Comparison of ENCODE assay signal across 15 mouse cellular contexts in the genomic region with DNA sequence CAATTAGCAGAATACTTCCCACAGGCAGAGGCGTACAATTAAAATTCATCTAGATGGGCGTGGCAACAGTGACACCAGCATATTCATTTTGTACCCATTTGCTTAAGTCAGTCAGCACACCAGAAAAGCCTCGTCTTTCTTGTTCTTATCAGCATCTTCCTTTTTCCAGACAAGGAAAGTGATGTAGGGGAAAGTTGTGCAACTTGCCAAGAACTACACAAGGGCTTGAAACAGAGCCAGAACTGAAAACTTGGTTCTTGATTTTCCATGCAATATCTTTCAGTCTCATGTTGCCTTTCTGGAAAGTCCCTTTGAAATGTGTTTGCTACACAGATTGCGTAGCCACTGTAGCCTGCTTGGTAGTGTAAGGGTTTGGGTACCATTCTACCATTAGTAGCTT.
DNase-seq lines count a peak whose midpoint lies in the region; ATAC-seq and TF ChIP-seq lines count a peak whose summit lies in the region.
"Had no signal": no experiment of that assay in that cellular context is flagged by ENCODE, and none has a peak within 500 bp of the region (broad histone marks: within the 10 kb centered on the region; RNA-seq: fewer than 3 reads in every experiment).

No protein-coding gene starts in this region.

- H3K27ac ChIP-seq in lung, embryonic 15.5 days = no peak overlapping the region
- no peak overlapping the region for H3K27ac ChIP-seq in midbrain, postnatal 0 days (ENCODE audit: low read depth, low read length)
- H3K27ac ChIP-seq: midbrain, embryonic 13.5 days had no signal

- 0 out of 2 replicates have a peak, but pooled peaks cover 4% of the 10 kb centered on the region for H3K4me1 ChIP-seq in lung, embryonic 15.5 days
- H3K4me1 ChIP-seq in midbrain, postnatal 0 days (ENCODE audit: insufficient read depth, low read length) = no peaks in the 10 kb centered on the region
- H3K4me1 ChIP-seq: midbrain, embryonic 13.5 days had no signal

- H3K9me3 ChIP-seq in lung, embryonic 15.5 days = no peaks in the 10 kb centered on the region
- H3K9me3 ChIP-seq in midbrain, postnatal 0 days (ENCODE audit: low read length) = no peaks in the 10 kb centered on the region
- H3K9me3 ChIP-seq: midbrain, embryonic 13.5 days had no signal

- WGBS in lung, embryonic 15.5 days = 51% methylated on average over 4 of the region's 4 CpGs
- 84% methylated on average over 4 of the region's 4 CpGs for WGBS in midbrain, postnatal 0 days

- no peaks in the 10 kb centered on the region for H3K27me3 ChIP-seq in lung, embryonic 15.5 days
- no peaks in the 10 kb centered on the region for H3K27me3 ChIP-seq in midbrain, postnatal 0 days (ENCODE audit: insufficient read depth, low read length)
- H3K27me3 ChIP-seq: midbrain, embryonic 13.5 days had no signal

- no peak for TF ChIP-seq CTCF in midbrain, postnatal 0 days (IDR thresholded peaks at IDR 0.05)

- peak; percentile 5 for DNase-seq in adrenal gland, postnatal 10 days
- DNase-seq in adrenal gland, postnatal 4 days (ENCODE audit: low spot score in 2 of 2) = no peak
- DNase-seq in lung, postnatal 4 days = no peak
- DNase-seq in heart, postnatal 4 days = peak; percentile 19
- DNase-seq in cerebellum, postnatal 14 days = no peak
- DNase-seq in thymus, adult 18-20 months = no peak
- DNase-seq in midbrain, postnatal 0 days (ENCODE audit: low spot score) = no peak
- DNase-seq: cerebellum, adult 9-10 months; kidney, postnatal 25 days; left cerebral cortex, postnatal 4 days; right cerebral cortex, postnatal 4 days had no signal

- ATAC-seq in lung, embryonic 15.5 days (ENCODE audit: borderline replicate concordance, extremely low read depth, low FRiP score, low TSS enrichment) = 0 out of 2 replicates have a peak, but pooled peaks have one; percentile 42
- ATAC-seq in midbrain, postnatal 0 days (ENCODE audit: low FRiP score) = no peak
- ATAC-seq: midbrain, embryonic 13.5 days; Patski had no signal

- no peak overlapping the region for H3K4me2 ChIP-seq in lung, embryonic 15.5 days
- no peak overlapping the region for H3K4me2 ChIP-seq in midbrain, postnatal 0 days (ENCODE audit: low read depth, low read length, poor library complexity, severe bottlenecking)
- H3K4me2 ChIP-seq: midbrain, embryonic 13.5 days had no signal

- no peaks in the 10 kb centered on the region for H3K36me3 ChIP-seq in lung, embryonic 15.5 days
- no peaks in the 10 kb centered on the region for H3K36me3 ChIP-seq in midbrain, postnatal 0 days (ENCODE audit: insufficient read depth, low read length)
- H3K36me3 ChIP-seq: midbrain, embryonic 13.5 days had no signal

- no peak overlapping the region for H3K9ac ChIP-seq in lung, embryonic 15.5 days
- H3K9ac ChIP-seq in midbrain, postnatal 0 days (replicated peaks; ENCODE audit: low read length, poor library complexity, severe bottlenecking) = no peak overlapping the region
- H3K9ac ChIP-seq: midbrain, embryonic 13.5 days had no signal

- H3K4me3 ChIP-seq in lung, embryonic 15.5 days = no peak overlapping the region
- H3K4me3 ChIP-seq in midbrain, postnatal 0 days (ENCODE audit: low read depth, low read length) = no peak overlapping the region
- H3K4me3 ChIP-seq: erythroblast, embryonic 14.5 days; midbrain, embryonic 13.5 days had no signal

Comparison
In these comparisons a context has a peak if more than half of its experiments do, and no peak if none do; other contexts are left out.
1. DNase-seq: peak in adrenal gland, postnatal 10 days (single experiment) and heart, postnatal 4 days (single experiment); none in adrenal gland, postnatal 4 days (0 of 2), lung, postnatal 4 days (0 of 2), cerebellum, postnatal 14 days (0 of 2), thymus, adult 18-20 months (0 of 2) and midbrain, postnatal 0 days (single experiment).